Mouse (Mus musculus) embryonic facial prominence, embryonic 13.5 days (tissue): ENCODE measurements at regions not wholly inside any gene's neighbourhood (a gene's known extent, or its start where the extent isn't known, plus 50 kb on each side); places are given as distances from the start of the nearest gene placed in this dataset.
"Not testable (repeated sequence)": the region's sequence is repeated elsewhere in the genome, so short reads cannot be mapped to it uniquely, and the experiment has no call there.

ENCODE experiments used
- ATAC-seq: fragments of 200-750 bp; cut with Nextera tagmentation; 2 replicates; pipeline ENCODE4 v1.8.0; 2017; ENCODE audit warnings: low read depth; ENCODE audit not compliant: insufficient number of reproducible peaks, insufficient read depth, low FRiP score, low TSS enrichment
- H3K27ac ChIP-seq: fragments of 300-500 bp; sonication (generic); 2 replicates; pipeline ENCODE4 v1.5.1; 2015; ENCODE audit warnings: moderate library complexity, mild to moderate bottlenecking, inconsistent platforms
- H3K27me3 ChIP-seq: fragments of 300-500 bp; sonication (generic); 2 replicates; pipeline ENCODE4 v1.6.1; 2015; ENCODE audit warnings: mild to moderate bottlenecking, inconsistent platforms
- H3K36me3 ChIP-seq: fragments of 300-500 bp; sonication (generic); 2 replicates; pipeline ENCODE4 v1.6.1; 2015; ENCODE audit warnings: mild to moderate bottlenecking, inconsistent platforms
- H3K4me1 ChIP-seq: fragments of 300-500 bp; sonication (generic); 2 replicates; pipeline ENCODE4 v1.6.1; 2015; ENCODE audit warnings: inconsistent platforms
- H3K4me2 ChIP-seq: fragments of 300-500 bp; sonication (generic); 2 replicates; pipeline ENCODE4 v1.6.1; 2015; ENCODE audit warnings: moderate library complexity, mild to moderate bottlenecking, inconsistent platforms
- H3K4me3 ChIP-seq: fragments of 300-500 bp; sonication (generic); 2 replicates; pipeline ENCODE4 v1.5.1; 2015; ENCODE audit warnings: mild to moderate bottlenecking, inconsistent platforms
- H3K9ac ChIP-seq: fragments of 300-500 bp; sonication (generic); 2 replicates; pipeline ENCODE4 v1.6.1; 2015; ENCODE audit warnings: mild to moderate bottlenecking, inconsistent platforms
- H3K9me3 ChIP-seq: fragments of 300-500 bp; sonication (generic); 2 replicates; pipeline ENCODE4 v1.6.1; 2016; ENCODE audit warnings: inconsistent platforms
- WGBS: fragments of 180-500 bp; shearing (Covaris S2); methylation state at CpG from one replicate; pipeline ENCODE4 v1.1.7; 2015; ENCODE audit warnings: mixed read lengths; 5-methylcytosine and 5-hydroxymethylcytosine counted together

- ATAC-seq: no peak
- 71% methylated on average over 3 of the region's 3 CpGs for WGBS
These were observed 491.6 kb upstream of the Igfbp3 start for GRCm38 (mm10) chr11:7705312-7705764.

GRCm38 (mm10) chr11:7697591-7697990 is 483.9 kb upstream of the Igfbp3 start:
- ATAC-seq: no peak
- H3K4me3 ChIP-seq: no peak overlapping the region
- no peaks in the 10 kb centered on the region for H3K9me3 ChIP-seq
- H3K9ac ChIP-seq: no peak overlapping the region
- no peaks in the 10 kb centered on the region for H3K36me3 ChIP-seq
- H3K4me2 ChIP-seq: no peak overlapping the region
- H3K4me1 ChIP-seq: no peaks in the 10 kb centered on the region
- no peaks in the 10 kb centered on the region for H3K27me3 ChIP-seq
- no peak overlapping the region for H3K27ac ChIP-seq
- WGBS: 80% methylated on average over 1 of the region's 1 CpGs

More at GRCm38 (mm10) chr11:7705312-7705764, 491.6 kb upstream of the Igfbp3 start:
- H3K27ac ChIP-seq: no peak overlapping the region
- H3K4me1 ChIP-seq: no peaks in the 10 kb centered on the region
- H3K9ac ChIP-seq: no peak overlapping the region
- H3K36me3 ChIP-seq: no peaks in the 10 kb centered on the region
- H3K4me2 ChIP-seq: no peak overlapping the region
- H3K9me3 ChIP-seq: no peaks in the 10 kb centered on the region
- H3K27me3 ChIP-seq: no peaks in the 10 kb centered on the region
- H3K4me3 ChIP-seq: no peak overlapping the region

DNA sequence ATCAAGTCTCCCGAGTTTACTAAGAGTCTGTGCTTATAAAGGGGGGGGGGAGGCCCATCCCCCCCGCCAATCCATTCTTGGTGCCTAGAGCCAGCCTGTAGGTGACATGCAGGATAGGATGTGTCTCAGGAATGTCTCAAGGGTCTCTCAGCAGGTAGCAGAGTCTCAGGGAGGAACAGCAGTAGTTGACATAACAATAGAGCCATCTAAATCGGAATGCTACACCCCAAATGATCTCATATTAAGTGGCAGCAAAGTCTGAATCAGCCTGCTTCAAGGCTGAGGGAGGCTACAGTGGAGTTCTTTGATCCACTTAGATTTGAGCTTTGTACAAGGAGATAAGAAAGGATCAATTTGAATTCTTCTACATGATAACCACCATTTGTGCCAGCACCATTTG is 476.0 kb upstream of the Igfbp3 start:
- not testable (repeated sequence) for H3K9me3 ChIP-seq, H3K4me2 ChIP-seq, ATAC-seq, H3K4me3 ChIP-seq, H3K9ac ChIP-seq, H3K27ac ChIP-seq, H3K36me3 ChIP-seq, H3K4me1 ChIP-seq, H3K27me3 ChIP-seq
- WGBS: 67% methylated on average over 3 of the region's 3 CpGs

- Histone ChIP-seq H3K27ac (no peak overlapping the region), H3K9ac (no peak overlapping the region), H3K4me2 (no peak overlapping the region), H3K36me3 (no peaks in the 10 kb centered on the region), H3K27me3 (no peaks in the 10 kb centered on the region), H3K4me1 (no peaks in the 10 kb centered on the region), H3K9me3 (no peaks in the 10 kb centered on the region), H3K4me3 (no peak overlapping the region)
- ATAC-seq: no peak
These were observed 459.1 kb upstream of the Igfbp3 start for GRCm38 (mm10) chr11:7672821-7673220.

- Histone ChIP-seq H3K4me1 (no peaks in the 10 kb centered on the region), H3K4me3 (no peak overlapping the region), H3K4me2 (no peak overlapping the region), H3K9ac (no peak overlapping the region), H3K36me3 (no peaks in the 10 kb centered on the region), H3K27ac (no peak overlapping the region), H3K9me3 (no peaks in the 10 kb centered on the region), H3K27me3 (no peaks in the 10 kb centered on the region)
- ATAC-seq: no peak
These were observed 416.9 kb upstream of the Igfbp3 start for GRCm38 (mm10) chr11:7630637-7631036.

DNA sequence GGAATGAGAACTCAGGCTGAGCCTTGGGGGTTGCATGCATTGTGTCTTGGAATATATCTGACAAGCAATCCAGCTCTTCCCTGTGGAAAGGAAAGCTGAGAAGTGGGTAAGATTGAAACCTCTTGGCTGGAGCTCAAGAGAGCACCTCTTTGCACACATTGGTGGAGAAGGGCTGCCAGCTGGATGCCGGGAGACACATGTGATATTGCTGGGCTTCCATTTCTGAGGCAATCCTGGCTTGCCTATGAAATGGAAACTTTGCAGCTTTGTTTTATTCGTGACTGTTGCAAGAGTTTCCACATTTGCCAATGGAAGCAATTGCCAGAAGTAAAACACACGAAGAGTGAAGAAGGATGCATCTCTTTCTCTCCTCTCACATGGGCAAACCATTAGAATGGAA is 411.5 kb upstream of the Igfbp3 start:
- H3K9ac ChIP-seq: no peak overlapping the region
- WGBS: 79% methylated on average over 3 of the region's 3 CpGs
- no peaks in the 10 kb centered on the region for H3K9me3 ChIP-seq
- no peak overlapping the region for H3K4me3 ChIP-seq
- no peak overlapping the region for H3K27ac ChIP-seq
- ATAC-seq: no peak
- H3K4me1 ChIP-seq: no peaks in the 10 kb centered on the region
- H3K27me3 ChIP-seq: no peaks in the 10 kb centered on the region
- H3K4me2 ChIP-seq: no peak overlapping the region
- no peaks in the 10 kb centered on the region for H3K36me3 ChIP-seq

DNA sequence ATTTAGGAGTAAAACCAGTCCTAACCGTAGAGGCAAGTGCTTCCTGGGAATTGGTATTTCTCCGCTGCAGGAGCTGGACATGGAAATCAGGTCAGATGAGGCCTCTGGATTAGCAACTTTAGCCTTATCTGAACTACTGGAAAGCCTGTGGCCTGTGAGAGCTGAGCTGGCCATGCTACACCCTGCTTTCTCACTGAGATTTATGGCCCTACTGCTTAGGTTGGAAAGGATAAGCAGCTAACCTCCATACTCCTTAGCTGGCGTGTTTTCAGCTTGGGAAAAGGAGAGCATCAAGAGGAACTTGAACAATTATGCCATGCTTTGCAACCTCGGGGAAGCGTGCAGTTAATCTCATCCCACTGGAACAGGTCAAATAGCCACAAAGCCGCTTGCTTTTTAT is 406.6 kb upstream of the Igfbp3 start:
- ATAC-seq: no peak

GRCm38 (mm10) chr11:7610752-7611151 is 397.0 kb upstream of the Igfbp3 start:
- Histone ChIP-seq H3K4me3 (no peak overlapping the region), H3K27me3 (no peaks in the 10 kb centered on the region)
- no peak for ATAC-seq

More for the DNA sequence above, 406.6 kb upstream of the Igfbp3 start:
- Histone ChIP-seq H3K4me2 (no peak overlapping the region), H3K4me3 (no peak overlapping the region), H3K4me1 (no peaks in the 10 kb centered on the region), H3K27ac (no peak overlapping the region), H3K9ac (no peak overlapping the region), H3K27me3 (no peaks in the 10 kb centered on the region), H3K36me3 (no peaks in the 10 kb centered on the region), H3K9me3 (no peaks in the 10 kb centered on the region)
- WGBS: 80% methylated on average over 6 of the region's 6 CpGs

DNA sequence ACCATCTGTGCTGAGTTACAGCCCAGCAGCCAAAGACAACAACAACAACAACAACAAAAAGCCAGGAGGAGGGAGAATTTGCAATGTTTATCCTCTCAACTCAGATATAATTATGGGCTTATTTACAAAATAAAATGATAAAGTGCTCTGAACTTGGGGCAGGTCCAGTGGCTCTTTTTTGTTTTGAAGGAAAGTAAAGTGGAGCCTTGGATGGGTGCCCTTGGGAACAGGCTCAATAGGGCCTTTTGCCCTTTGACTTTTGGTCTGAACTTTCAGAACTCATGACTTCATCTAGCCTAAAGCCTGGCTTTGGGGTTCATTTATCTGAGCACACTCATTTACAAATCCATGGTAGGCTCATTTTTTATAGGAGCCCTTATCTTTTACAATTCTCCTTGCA is 396.2 kb upstream of the Igfbp3 start:
- no peak for ATAC-seq
- no peak overlapping the region for H3K4me2 ChIP-seq
- H3K27me3 ChIP-seq: no peaks in the 10 kb centered on the region
- H3K27ac ChIP-seq: no peak overlapping the region
- H3K4me3 ChIP-seq: no peak overlapping the region
- H3K9ac ChIP-seq: no peak overlapping the region
- no peaks in the 10 kb centered on the region for H3K4me1 ChIP-seq
- no peaks in the 10 kb centered on the region for H3K36me3 ChIP-seq
- no peaks in the 10 kb centered on the region for H3K9me3 ChIP-seq

More at GRCm38 (mm10) chr11:7610752-7611151, 397.0 kb upstream of the Igfbp3 start:
- Histone ChIP-seq H3K9me3 (no peaks in the 10 kb centered on the region), H3K4me1 (no peaks in the 10 kb centered on the region), H3K9ac (no peak overlapping the region), H3K27ac (no peak overlapping the region), H3K36me3 (no peaks in the 10 kb centered on the region), H3K4me2 (no peak overlapping the region)
- WGBS: 69% methylated on average over 2 of the region's 2 CpGs

DNA sequence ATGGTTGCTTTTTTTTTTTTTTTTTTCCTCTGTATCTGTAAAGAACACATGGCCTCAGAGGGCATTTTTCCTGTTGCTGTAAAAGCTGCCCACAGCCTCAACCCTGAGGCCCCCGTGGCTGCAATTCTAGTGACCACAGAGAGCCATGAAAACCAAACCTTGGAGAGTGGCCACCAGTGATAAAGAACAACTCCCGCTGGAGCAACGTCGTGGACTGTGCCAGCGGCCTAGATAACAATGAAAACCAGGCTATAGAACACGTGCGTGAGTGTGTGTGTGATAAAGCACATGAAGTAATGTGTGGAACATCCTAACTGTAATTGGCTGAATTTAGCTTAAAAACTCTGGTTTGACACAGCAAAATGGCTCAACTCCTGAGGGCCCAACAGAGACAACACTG is 392.9 kb upstream of the Igfbp3 start:
- ATAC-seq: no peak
- WGBS: 87% methylated on average over 7 of the region's 7 CpGs
- no peaks in the 10 kb centered on the region for H3K36me3 ChIP-seq
- 0 out of 2 replicates have a peak, but pooled peaks cover 3% of the 10 kb centered on the region for H3K9me3 ChIP-seq
- H3K9ac ChIP-seq: no peak overlapping the region
- H3K27me3 ChIP-seq: no peaks in the 10 kb centered on the region
- no peak overlapping the region for H3K4me2 ChIP-seq
- H3K4me3 ChIP-seq: no peak overlapping the region
- H3K4me1 ChIP-seq: no peaks in the 10 kb centered on the region
- H3K27ac ChIP-seq: no peak overlapping the region

DNA sequence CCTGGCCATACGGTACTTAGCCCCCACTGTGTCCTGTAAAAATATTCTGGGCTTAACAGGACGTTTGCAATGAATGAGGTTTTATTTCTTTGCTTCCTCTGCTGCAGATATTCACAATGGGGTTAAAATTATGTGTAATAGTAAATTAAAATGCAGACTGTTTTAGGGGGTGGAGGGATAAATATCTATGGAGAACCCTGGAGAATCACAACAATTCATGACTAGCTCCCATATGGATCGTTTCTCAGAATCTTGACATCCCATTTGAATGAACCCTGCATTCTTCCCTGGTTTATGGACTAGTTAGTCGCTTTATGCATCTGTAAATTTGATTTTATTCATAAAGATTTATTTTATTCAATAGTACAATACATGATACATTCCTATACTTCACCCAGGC is 378.3 kb upstream of the Igfbp3 start:
- 78% methylated on average over 4 of the region's 4 CpGs for WGBS
- Histone ChIP-seq H3K9ac (no peak overlapping the region), H3K36me3 (no peaks in the 10 kb centered on the region), H3K9me3 (no peaks in the 10 kb centered on the region), H3K27me3 (no peaks in the 10 kb centered on the region), H3K4me3 (no peak overlapping the region), H3K4me2 (no peak overlapping the region), H3K4me1 (no peaks in the 10 kb centered on the region), H3K27ac (no peak overlapping the region)
- no peak for ATAC-seq

GRCm38 (mm10) chr11:7583296-7583695 is 369.6 kb upstream of the Igfbp3 start:
- Histone ChIP-seq H3K4me3 (no peak overlapping the region), H3K9me3 (no peaks in the 10 kb centered on the region), H3K27ac (no peak overlapping the region), H3K9ac (no peak overlapping the region), H3K4me1 (no peaks in the 10 kb centered on the region), H3K36me3 (no peaks in the 10 kb centered on the region), H3K4me2 (no peak overlapping the region), H3K27me3 (no peaks in the 10 kb centered on the region)
- no peak for ATAC-seq
- 75% methylated on average over 2 of the region's 2 CpGs for WGBS

DNA sequence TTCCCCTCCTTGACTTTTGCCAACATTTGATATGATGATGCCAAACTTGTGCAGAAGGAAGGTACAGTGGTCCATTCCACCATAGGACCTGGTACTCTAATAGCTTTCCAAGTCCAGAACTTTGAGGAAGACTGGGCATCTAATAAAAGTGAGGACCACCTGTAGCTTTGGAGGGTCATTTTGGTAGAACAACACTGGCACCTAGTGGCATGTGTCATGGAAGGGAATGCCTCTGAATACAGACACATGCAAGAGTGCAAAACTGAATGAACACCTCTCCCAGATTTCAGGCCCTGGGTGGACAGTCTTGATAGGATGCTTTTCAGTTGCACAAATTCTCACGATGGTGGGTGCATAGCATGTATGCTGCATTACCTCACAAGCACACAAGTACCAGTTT is 354.8 kb upstream of the Igfbp3 start:
- 88% methylated on average over 1 of the region's 1 CpGs for WGBS

More for the DNA sequence above, 354.8 kb upstream of the Igfbp3 start:
- no peak for ATAC-seq
- Histone ChIP-seq H3K4me1 (0 out of 2 replicates have a peak, but pooled peaks cover 3% of the 10 kb centered on the region), H3K27ac (no peak overlapping the region), H3K4me3 (no peak overlapping the region), H3K4me2 (no peak overlapping the region), H3K9me3 (no peaks in the 10 kb centered on the region), H3K36me3 (no peaks in the 10 kb centered on the region), H3K9ac (no peak overlapping the region), H3K27me3 (no peaks in the 10 kb centered on the region)
